Mouse (Mus musculus) C3H10T1/2 (cell line): Measurements from ENCODE around the gene Mta1. TPM values are rescaled to one million over a fixed set of nuclear protein-coding genes. Genes with fewer than 3 reads are reported as not detected.

Experiments
- polyA plus RNA-seq, 2 experiments: library from polyadenylated mRNA; unstranded; fragments of >200 nt; fragmentation: generic; extraction: Trizol; gene quantifications; one replicate each; pipeline ENCODE4 v1.2.1; 2012; ENCODE audit warnings: missing spikeins in 2 of 2

Mta1 gene
- 10 to 100 TPM; 45.1 to 93.4 TPM for polyA plus RNA-seq

GRCm38 (mm10) chr12:113097749-113098281 is at the start of gene Mta1:
Gene Mta1 (plus strand): TSS chr12:113098278.

GRCm38 (mm10) chr12:113074329-113075062 is 23.6 kb upstream of the Mta1 start, which contains the start of gene Tex22:
Gene Tex22 (plus strand): TSS chr12:113074502.

GRCm38 (mm10) chr12:113139908-113140615 is 42.0 kb downstream of the Mta1 start, which contains the start of gene Crip2:
Gene Crip2 (plus strand): TSS chr12:113140236.

GRCm38 (mm10) chr12:113146112-113147057 is 48.3 kb downstream of the Mta1 start, which contains the start of gene Crip1:
Gene Crip1 (plus strand): TSS chr12:113146316.

GRCm38 (mm10) chr12:113155887-113156539 is 57.9 kb downstream of the Mta1 start, which contains the start of gene Tedc1:
Gene Tedc1 (plus strand): TSS chr12:113156421.

GRCm38 (mm10) chr12:113185442-113186291 is 87.6 kb downstream of the Mta1 start, which contains the start of gene Tmem121:
Gene Tmem121 (plus strand): TSS chr12:113185930.

Other genes starting within 250 kb of the Mta1 start
- gene Gpr132, start 230.1 kb upstream of the Mta1 start, polyA plus RNA-seq, result not detected
- 10 to 100 TPM in 1 of 2 experiments, 1 to 10 TPM in 1; 5.8 to 10.6 TPM for gene Jag2, start 168.5 kb upstream of the Mta1 start, polyA plus RNA-seq
- gene Nudt14, start 156.2 kb upstream of the Mta1 start, polyA plus RNA-seq, result 10 to 100 TPM; 19.1 to 31.0 TPM
- gene Btbd6, start 121.8 kb upstream of the Mta1 start, polyA plus RNA-seq, result 10 to 100 TPM; 15.2 to 19.6 TPM
- gene Brf1, start 97.6 kb upstream of the Mta1 start, polyA plus RNA-seq, result 10 to 100 TPM; 10.6 to 27.4 TPM
- 10 to 100 TPM in 1 of 2 experiments, 1 to 10 TPM in 1; 10.0 to 24.7 TPM for gene Pacs2, start 83.8 kb upstream of the Mta1 start, polyA plus RNA-seq
- gene Tex22, start 23.8 kb upstream of the Mta1 start, polyA plus RNA-seq, result under 1 TPM; 0.04 to 0.11 TPM
- 100 to 1,000 TPM; 109 to 124 TPM for gene Crip2, start 42.0 kb downstream of the Mta1 start, polyA plus RNA-seq
- gene Crip1, start 48.0 kb downstream of the Mta1 start, polyA plus RNA-seq, result under 1 TPM; 0.02 to 0.45 TPM
- 10 to 100 TPM; 10.6 to 10.8 TPM for gene Tedc1, start 58.1 kb downstream of the Mta1 start, polyA plus RNA-seq
- gene Tmem121, start 87.7 kb downstream of the Mta1 start, polyA plus RNA-seq, result 10 to 100 TPM; 16.1 to 16.3 TPM